Mouse (Mus musculus): ENCODE data around the gene Pthlh.

GRCm38 (mm10) chr6:147241541-147241940 lies 22.4 kb downstream of the Pthlh start:
- TF ChIP-seq CTCF (IDR thresholded peaks at IDR 0.05; ENCODE audit: borderline replicate concordance, insufficient read depth, low read length): no peak
- TF ChIP-seq POLR2A (IDR thresholded peaks at IDR 0.05; ENCODE audit: low read depth, low read length): no peak
